Mouse (Mus musculus) stomach, postnatal 0 days (tissue): ENCODE results near the gene Tpt1.

ENCODE experiments used
- CTCF ChIP-seq: IDR thresholded peaks from 2 replicates; pipeline ENCODE4 v1.5.1; 2016; ENCODE audit warnings: antibody characterized with exemption, low read depth, mild to moderate bottlenecking, moderate library complexity
- EP300 ChIP-seq: optimal IDR thresholded peaks from 2 replicates; pipeline ENCODE3; 2016; ENCODE audit warnings: antibody characterized with exemption

DNA sequence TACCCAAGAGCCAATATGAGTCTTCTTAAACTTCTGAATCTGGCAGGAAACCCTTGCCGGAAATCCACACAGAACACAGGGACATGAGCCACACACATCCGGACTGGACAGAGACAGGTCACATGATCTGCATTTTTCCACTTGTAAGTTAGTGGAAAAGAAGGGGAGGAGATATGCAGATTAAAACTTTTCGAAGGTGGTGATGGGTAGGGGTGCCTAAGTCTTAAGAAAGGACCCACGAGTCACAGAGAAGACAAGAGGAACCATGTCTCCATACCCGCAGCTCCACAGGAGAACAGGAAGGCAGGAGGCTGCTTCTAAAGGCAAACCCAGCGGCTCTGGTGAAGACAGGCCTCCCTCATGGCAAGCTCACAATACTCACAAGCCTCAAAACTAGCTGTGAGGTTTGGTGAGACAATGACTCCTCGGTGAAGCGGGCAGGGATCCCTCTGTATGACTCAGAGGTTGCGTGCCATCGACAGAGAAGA is 10.6 kb upstream of the Tpt1 start:
- TF ChIP-seq EP300, result no peak
- TF ChIP-seq CTCF, result no peak
